Mouse (Mus musculus) effector memory CD4-positive, alpha-beta T cell, adult 7 months (primary cell): ENCODE results near the gene Sfrp2. TPM values are rescaled to one million over a fixed set of nuclear protein-coding genes. Genes with fewer than 3 reads are reported as not detected.

Source experiments
- polyA plus RNA-seq: library from polyadenylated mRNA; unstranded; fragments of 100-300 nt; shearing (Covaris generic); gene quantifications from one replicate; pipeline ENCODE4 v1.2.1, GENCODE M21; 2017

The Sfrp2 gene
- polyA plus RNA-seq, result 0.55 TPM

GRCm38 (mm10) chr3:83765871-83766725 is at the start of gene Sfrp2:
TSS of gene Sfrp2 (plus strand) at chr3:83766321.

Other genes starting within 250 kb of the Sfrp2 start
- 0.78 TPM for gene Tlr2, start 75.4 kb downstream of the Sfrp2 start, polyA plus RNA-seq